Mouse (Mus musculus) small intestine, adult 2 months (tissue): ENCODE results near the gene Fn3krp.

Experiments
- CTCF ChIP-seq: fragments of 200-500 bp; IDR thresholded peaks from 2 replicates; pipeline ENCODE4 v1.5.1; 2012; ENCODE audit warnings: low read depth, mild to moderate bottlenecking, control low read depth, inconsistent platforms, low read length, moderate library complexity, mixed read lengths; ENCODE audit not compliant: insufficient replicate concordance, insufficient read length; ENCODE audit errors: extremely low read depth
- POLR2A ChIP-seq: fragments of 200-500 bp; IDR thresholded peaks from 2 replicates; pipeline ENCODE4 v1.6.1; 2012; ENCODE audit warnings: low read depth, mild to moderate bottlenecking, control low read depth, inconsistent platforms, low read length, moderate library complexity

- TF ChIP-seq CTCF (no peak), POLR2A (no peak)
Measured at GRCm38 (mm10) chr11:121420379-121420778, 822 bp upstream of the Fn3krp start.
